Mouse (Mus musculus) erythroid progenitor cell, adult 5-6 weeks (primary cell): ENCODE measurements at regions not wholly inside any gene's neighbourhood (a gene's known extent, or its start where the extent isn't known, plus 50 kb on each side); places are given as distances from the start of the nearest gene placed in this dataset.
"Not testable (repeated sequence)": the region's sequence is repeated elsewhere in the genome, so short reads cannot be mapped to it uniquely, and the experiment has no call there.

Experiments used
- ATAC-seq: replicated peaks from 2 replicates; pipeline ENCODE4 v1.8.0; 2016; ENCODE audit warnings: moderate number of reproducible peaks, mild to moderate bottlenecking, moderate TSS enrichment, inconsistent platforms; ENCODE audit not compliant: poor library complexity, low FRiP score, severe bottlenecking

GRCm38 (mm10) chr6:3201507-3201906 lies 197.9 kb downstream of the Samd9l start:
- ATAC-seq: not testable (repeated sequence)

- ATAC-seq: no peak
Observed at GRCm38 (mm10) chr6:3201107-3201506, 198.3 kb downstream of the Samd9l start.

- ATAC-seq: not testable (repeated sequence)
Observed at GRCm38 (mm10) chr6:3200586-3200985, 198.8 kb downstream of the Samd9l start.

GRCm38 (mm10) chr6:3192424-3192820 lies 206.9 kb downstream of the Samd9l start:
- not testable (repeated sequence) for ATAC-seq

GRCm38 (mm10) chr6:3191695-3192423 lies 207.5 kb downstream of the Samd9l start:
- ATAC-seq: 0 out of 2 replicates have a peak, but pooled peaks have one; percentile 30

GRCm38 (mm10) chr6:3183819-3184199 lies 215.6 kb downstream of the Samd9l start:
- no peak for ATAC-seq

- peak; percentile 66 for ATAC-seq
Observed at GRCm38 (mm10) chr6:3182889-3183818, 216.2 kb downstream of the Samd9l start.

GRCm38 (mm10) chr6:3182424-3182841 lies 216.9 kb downstream of the Samd9l start:
- ATAC-seq: 0 out of 2 replicates have a peak, but pooled peaks have one; percentile 6

GRCm38 (mm10) chr6:3179603-3180348 lies 219.6 kb downstream of the Samd9l start:
- not testable (repeated sequence) for ATAC-seq

- not testable (repeated sequence) for ATAC-seq
Observed at GRCm38 (mm10) chr6:3169479-3169878, 229.9 kb downstream of the Samd9l start.

- not testable (repeated sequence) for ATAC-seq
Observed at GRCm38 (mm10) chr6:3166149-3166548, 233.2 kb downstream of the Samd9l start.

- ATAC-seq: not testable (repeated sequence)
Observed at GRCm38 (mm10) chr6:3151901-3152300, 247.5 kb downstream of the Samd9l start.

GRCm38 (mm10) chr6:3137823-3138222 lies 261.5 kb downstream of the Samd9l start:
- ATAC-seq: not testable (repeated sequence)

GRCm38 (mm10) chr6:3133763-3134162 lies 265.6 kb downstream of the Samd9l start:
- ATAC-seq: not testable (repeated sequence)

- not testable (repeated sequence) for ATAC-seq
Observed at GRCm38 (mm10) chr6:3116296-3116695, 283.1 kb downstream of the Samd9l start.
